Mouse (Mus musculus): ENCODE data around the gene Ltv1.

Ltv1 gene

GRCm38 (mm10) chr10:13162031-13162430, 30.9 kb downstream of the Ltv1 start:
- Histone ChIP-seq H3K4me3 (replicated peaks; ENCODE audit: low read length) (no peak overlapping the region), H3K36me3 (ENCODE audit: insufficient read depth, low read length) (no peaks in the 10 kb centered on the region), H3K27me3 (ENCODE audit: insufficient read depth, low read length) (no peaks in the 10 kb centered on the region), H3K9me3 (ENCODE audit: low read length) (no peaks in the 10 kb centered on the region), H3K4me1 (replicated peaks; ENCODE audit: low read depth, low read length) (no peaks in the 10 kb centered on the region)
- no peak for TF ChIP-seq CTCF (conservative IDR thresholded peaks at IDR 0.05; ENCODE audit: low read length)
- TF ChIP-seq POU5F1 (IDR thresholded peaks at IDR 0.05; ENCODE audit: borderline replicate concordance, low read length) = no peak
- no peak for TF ChIP-seq NANOG (IDR thresholded peaks at IDR 0.05; ENCODE audit: borderline replicate concordance, low read length)

GRCm38 (mm10) chr10:13160913-13161312, 32.1 kb downstream of the Ltv1 start:
- Histone ChIP-seq H3K4me1 (replicated peaks; ENCODE audit: low read depth, low read length) (no peaks in the 10 kb centered on the region), H3K4me3 (replicated peaks; ENCODE audit: low read length) (no peak overlapping the region), H3K36me3 (ENCODE audit: insufficient read depth, low read length) (no peaks in the 10 kb centered on the region), H3K9me3 (ENCODE audit: low read length) (no peaks in the 10 kb centered on the region), H3K27me3 (ENCODE audit: insufficient read depth, low read length) (no peaks in the 10 kb centered on the region)
- TF ChIP-seq POU5F1 (IDR thresholded peaks at IDR 0.05; ENCODE audit: borderline replicate concordance, low read length) (no peak), CTCF (conservative IDR thresholded peaks at IDR 0.05; ENCODE audit: low read length) (no peak), NANOG (IDR thresholded peaks at IDR 0.05; ENCODE audit: borderline replicate concordance, low read length) (no peak)

GRCm38 (mm10) chr10:13155377-13155776, 37.6 kb downstream of the Ltv1 start:
- Histone ChIP-seq H3K27me3 (ENCODE audit: insufficient read depth, low read length) (no peaks in the 10 kb centered on the region), H3K4me1 (replicated peaks; ENCODE audit: low read depth, low read length) (no peaks in the 10 kb centered on the region), H3K36me3 (ENCODE audit: insufficient read depth, low read length) (no peaks in the 10 kb centered on the region), H3K9me3 (ENCODE audit: low read length) (no peaks in the 10 kb centered on the region), H3K4me3 (replicated peaks; ENCODE audit: low read length) (no peak overlapping the region)
- no peak for TF ChIP-seq CTCF (conservative IDR thresholded peaks at IDR 0.05; ENCODE audit: low read length)
- TF ChIP-seq POU5F1 (IDR thresholded peaks at IDR 0.05; ENCODE audit: borderline replicate concordance, low read length) = no peak
- no peak for TF ChIP-seq NANOG (IDR thresholded peaks at IDR 0.05; ENCODE audit: borderline replicate concordance, low read length)

- TF ChIP-seq NANOG (IDR thresholded peaks at IDR 0.05; ENCODE audit: borderline replicate concordance, low read length) (no peak), POU5F1 (IDR thresholded peaks at IDR 0.05; ENCODE audit: borderline replicate concordance, low read length) (no peak), CTCF (conservative IDR thresholded peaks at IDR 0.05; ENCODE audit: low read length) (no peak)
- Histone ChIP-seq H3K9me3 (ENCODE audit: low read length) (no peaks in the 10 kb centered on the region), H3K4me3 (replicated peaks; ENCODE audit: low read length) (no peak overlapping the region), H3K27me3 (ENCODE audit: insufficient read depth, low read length) (no peaks in the 10 kb centered on the region), H3K4me1 (replicated peaks; ENCODE audit: low read depth, low read length) (no peaks in the 10 kb centered on the region), H3K36me3 (ENCODE audit: insufficient read depth, low read length) (no peaks in the 10 kb centered on the region)
Observed at GRCm38 (mm10) chr10:13152811-13153364, 40.1 kb downstream of the Ltv1 start.

- Histone ChIP-seq H3K4me1 (replicated peaks; ENCODE audit: low read depth, low read length) (no peaks in the 10 kb centered on the region), H3K9me3 (ENCODE audit: low read length) (no peaks in the 10 kb centered on the region), H3K36me3 (ENCODE audit: insufficient read depth, low read length) (no peaks in the 10 kb centered on the region), H3K27me3 (ENCODE audit: insufficient read depth, low read length) (no peaks in the 10 kb centered on the region), H3K4me3 (replicated peaks; ENCODE audit: low read length) (no peak overlapping the region)
- TF ChIP-seq POU5F1 (IDR thresholded peaks at IDR 0.05; ENCODE audit: borderline replicate concordance, low read length) = no peak
- no peak for TF ChIP-seq NANOG (IDR thresholded peaks at IDR 0.05; ENCODE audit: borderline replicate concordance, low read length)
- no peak for TF ChIP-seq CTCF (conservative IDR thresholded peaks at IDR 0.05; ENCODE audit: low read length)
Observed at GRCm38 (mm10) chr10:13151353-13151752, 41.6 kb downstream of the Ltv1 start.

- Histone ChIP-seq H3K9me3 (ENCODE audit: low read length) (no peaks in the 10 kb centered on the region), H3K36me3 (ENCODE audit: insufficient read depth, low read length) (no peaks in the 10 kb centered on the region), H3K4me1 (replicated peaks; ENCODE audit: low read depth, low read length) (no peaks in the 10 kb centered on the region), H3K27me3 (ENCODE audit: insufficient read depth, low read length) (no peaks in the 10 kb centered on the region), H3K4me3 (replicated peaks; ENCODE audit: low read length) (no peak overlapping the region)
- TF ChIP-seq CTCF (conservative IDR thresholded peaks at IDR 0.05; ENCODE audit: low read length) = no peak
- TF ChIP-seq NANOG (IDR thresholded peaks at IDR 0.05; ENCODE audit: borderline replicate concordance, low read length) = no peak
- no peak for TF ChIP-seq POU5F1 (IDR thresholded peaks at IDR 0.05; ENCODE audit: borderline replicate concordance, low read length)
Observed at GRCm38 (mm10) chr10:13150435-13150834, 42.5 kb downstream of the Ltv1 start.

- Histone ChIP-seq H3K9me3 (ENCODE audit: low read length) (no peaks in the 10 kb centered on the region), H3K4me3 (replicated peaks; ENCODE audit: low read length) (no peak overlapping the region), H3K36me3 (ENCODE audit: insufficient read depth, low read length) (no peaks in the 10 kb centered on the region), H3K4me1 (replicated peaks; ENCODE audit: low read depth, low read length) (0 out of 2 replicates have a peak, but pooled peaks cover 3% of the 10 kb centered on the region), H3K27me3 (ENCODE audit: insufficient read depth, low read length) (no peaks in the 10 kb centered on the region)
- TF ChIP-seq CTCF (conservative IDR thresholded peaks at IDR 0.05; ENCODE audit: low read length) = no peak
- TF ChIP-seq POU5F1 (IDR thresholded peaks at IDR 0.05; ENCODE audit: borderline replicate concordance, low read length) = no peak
- TF ChIP-seq NANOG (IDR thresholded peaks at IDR 0.05; ENCODE audit: borderline replicate concordance, low read length) = no peak
Observed at GRCm38 (mm10) chr10:13140434-13140833, 52.5 kb downstream of the Ltv1 start.

GRCm38 (mm10) chr10:13137906-13138305, 55.1 kb downstream of the Ltv1 start:
- Histone ChIP-seq H3K9me3 (ENCODE audit: low read length) (no peaks in the 10 kb centered on the region), H3K4me1 (replicated peaks; ENCODE audit: low read depth, low read length) (0 out of 2 replicates have a peak, but pooled peaks cover 3% of the 10 kb centered on the region), H3K36me3 (ENCODE audit: insufficient read depth, low read length) (no peaks in the 10 kb centered on the region), H3K27me3 (ENCODE audit: insufficient read depth, low read length) (no peaks in the 10 kb centered on the region), H3K4me3 (replicated peaks; ENCODE audit: low read length) (no peak overlapping the region)
- no peak for TF ChIP-seq NANOG (IDR thresholded peaks at IDR 0.05; ENCODE audit: borderline replicate concordance, low read length)
- TF ChIP-seq CTCF (conservative IDR thresholded peaks at IDR 0.05; ENCODE audit: low read length) = no peak
- TF ChIP-seq POU5F1 (IDR thresholded peaks at IDR 0.05; ENCODE audit: borderline replicate concordance, low read length) = no peak

GRCm38 (mm10) chr10:13135751-13136150, 57.2 kb downstream of the Ltv1 start:
- Histone ChIP-seq H3K27me3 (ENCODE audit: insufficient read depth, low read length) (no peaks in the 10 kb centered on the region), H3K36me3 (ENCODE audit: insufficient read depth, low read length) (no peaks in the 10 kb centered on the region), H3K9me3 (ENCODE audit: low read length) (no peaks in the 10 kb centered on the region), H3K4me3 (replicated peaks; ENCODE audit: low read length) (no peak overlapping the region), H3K4me1 (replicated peaks; ENCODE audit: low read depth, low read length) (0 out of 2 replicates have a peak, but pooled peaks cover 3% of the 10 kb centered on the region)
- no peak for TF ChIP-seq CTCF (conservative IDR thresholded peaks at IDR 0.05; ENCODE audit: low read length)
- no peak for TF ChIP-seq POU5F1 (IDR thresholded peaks at IDR 0.05; ENCODE audit: borderline replicate concordance, low read length)
- no peak for TF ChIP-seq NANOG (IDR thresholded peaks at IDR 0.05; ENCODE audit: borderline replicate concordance, low read length)
